Mouse (Mus musculus) thymus, postnatal 0 days (tissue): ENCODE results near the gene Myom1. TPM values are rescaled to one million over a fixed set of nuclear protein-coding genes. Genes with fewer than 3 reads are reported as not detected.

Experiments used
- polyA plus RNA-seq: library from polyadenylated mRNA; unstranded; fragments of >200 nt; fragmentation: Nextera tagmentation; extraction: Ambion mirVana; gene quantifications from 2 replicates; pipeline ENCODE4 v1.2.1, GENCODE M21; 2015

Gene Myom1
- polyA plus RNA-seq, 1 experiment from 2014 or later = 1.4 TPM

Other genes with a start within 250 kb of the Myom1 start
- 36.4 and 37.8 TPM in 2 replicates for gene Tgif1, start 149.1 kb upstream of the Myom1 start, polyA plus RNA-seq
- 587 and 594 TPM in 2 replicates for gene Myl12a, start 245 bp downstream of the Myom1 start, polyA plus RNA-seq
- 18.2 and 19.8 TPM in 2 replicates for gene Lpin2, start 179.9 kb downstream of the Myom1 start, polyA plus RNA-seq